Mouse (Mus musculus): ENCODE results near the gene Zgrf1. TPM values are rescaled to one million over a fixed set of nuclear protein-coding genes. Genes with fewer than 3 reads are reported as not detected.
A peak's percentile ranks its signal among the peaks of the same experiment; 100 is the strongest.

Gene Zgrf1
- total RNA-seq (2014; fragmentation: Nextera tagmentation), result 84.1 and 106 TPM in 2 replicates
- 33.4 and 36.5 TPM in 2 replicates for total RNA-seq (2017)
- polyA plus RNA-seq (2012), result 1.6 and 2.4 TPM in 2 replicates

DNA sequence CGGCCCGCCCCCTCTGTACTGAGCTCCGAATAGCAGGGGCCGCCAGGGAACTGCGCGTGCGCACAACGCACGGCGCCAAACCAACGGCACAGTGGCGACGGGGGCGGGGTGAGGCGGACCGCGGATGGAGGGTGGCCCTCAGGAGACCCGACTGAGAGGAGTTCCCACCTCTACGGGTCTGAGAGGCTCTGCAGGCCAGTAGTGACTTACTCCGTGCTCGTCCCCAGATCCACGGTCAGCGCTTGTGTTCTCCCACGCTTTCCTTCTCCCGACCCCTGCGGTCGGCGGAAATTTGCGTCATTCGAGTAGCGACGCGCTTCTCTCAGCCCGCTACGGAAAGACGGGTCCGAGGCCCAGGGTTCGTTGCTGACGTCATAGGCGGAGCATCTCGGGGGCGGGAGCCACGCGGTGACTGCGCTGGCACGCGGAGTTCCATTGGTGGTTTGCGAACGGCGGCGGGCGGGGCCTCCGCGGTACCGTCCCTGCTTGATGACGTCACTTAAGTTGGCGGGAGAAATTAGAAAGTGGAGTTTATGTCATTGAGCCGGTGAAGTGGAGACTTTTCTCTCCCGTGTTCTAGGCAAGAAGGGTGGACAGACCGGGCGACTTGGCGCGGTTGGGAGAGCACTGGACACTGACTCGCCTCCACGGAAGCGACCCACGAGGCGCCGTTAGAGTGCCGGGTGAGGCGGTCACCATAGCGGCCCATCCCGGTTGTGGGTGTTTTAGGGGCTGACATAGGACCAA, at the start of gene Zgrf1, which contains the start of gene Larp7:
Zgrf1 (plus strand) TSS at position 517 of the 747 bp plus-strand sequence.
Larp7 (minus strand) TSS at position 377 of the 747 bp plus-strand sequence.
- peak within 1 kb of the TSS; percentile 78 for H3K4me3 ChIP-seq (ENCODE audit: low read depth, low read length)
- DNase-seq (ENCODE audit: low spot score) (peak; percentile 72), ATAC-seq (ENCODE audit: extremely low read depth, insufficient number of reproducible peaks, low FRiP score, poor library complexity, severe bottlenecking) (peak; percentile 93)
- H3K9me3 ChIP-seq (replicated peaks), result no peaks in the 10 kb centered on the region
- H3K27me3 ChIP-seq (ENCODE audit: insufficient read depth, low read length), result no peaks in the 10 kb centered on the region
- TF ChIP-seq CTCF (IDR thresholded peaks at IDR 0.05; ENCODE audit: low read depth, low read length), result no peak
- TF ChIP-seq GATA1 (IDR thresholded peaks at IDR 0.05; ENCODE audit: borderline replicate concordance, low read length), result no peak
- TF ChIP-seq GATA2 (IDR thresholded peaks at IDR 0.05; ENCODE audit: borderline replicate concordance, low read depth, low read length), result no peak
- TF ChIP-seq TAL1 (conservative IDR thresholded peaks at IDR 0.05; ENCODE audit: low read depth, low read length), result no peak
- no peak for TF ChIP-seq POLR2AphosphoS5 (IDR thresholded peaks at IDR 0.05; ENCODE audit: insufficient replicate concordance, low read depth, low read length)
- peaks cover 27% of the 10 kb centered on the region for H3K36me3 ChIP-seq (replicated peaks)
- H3K4me1 ChIP-seq (ENCODE audit: insufficient read depth, low read depth, low read length), result peaks cover 33% of the 10 kb centered on the region

DNA sequence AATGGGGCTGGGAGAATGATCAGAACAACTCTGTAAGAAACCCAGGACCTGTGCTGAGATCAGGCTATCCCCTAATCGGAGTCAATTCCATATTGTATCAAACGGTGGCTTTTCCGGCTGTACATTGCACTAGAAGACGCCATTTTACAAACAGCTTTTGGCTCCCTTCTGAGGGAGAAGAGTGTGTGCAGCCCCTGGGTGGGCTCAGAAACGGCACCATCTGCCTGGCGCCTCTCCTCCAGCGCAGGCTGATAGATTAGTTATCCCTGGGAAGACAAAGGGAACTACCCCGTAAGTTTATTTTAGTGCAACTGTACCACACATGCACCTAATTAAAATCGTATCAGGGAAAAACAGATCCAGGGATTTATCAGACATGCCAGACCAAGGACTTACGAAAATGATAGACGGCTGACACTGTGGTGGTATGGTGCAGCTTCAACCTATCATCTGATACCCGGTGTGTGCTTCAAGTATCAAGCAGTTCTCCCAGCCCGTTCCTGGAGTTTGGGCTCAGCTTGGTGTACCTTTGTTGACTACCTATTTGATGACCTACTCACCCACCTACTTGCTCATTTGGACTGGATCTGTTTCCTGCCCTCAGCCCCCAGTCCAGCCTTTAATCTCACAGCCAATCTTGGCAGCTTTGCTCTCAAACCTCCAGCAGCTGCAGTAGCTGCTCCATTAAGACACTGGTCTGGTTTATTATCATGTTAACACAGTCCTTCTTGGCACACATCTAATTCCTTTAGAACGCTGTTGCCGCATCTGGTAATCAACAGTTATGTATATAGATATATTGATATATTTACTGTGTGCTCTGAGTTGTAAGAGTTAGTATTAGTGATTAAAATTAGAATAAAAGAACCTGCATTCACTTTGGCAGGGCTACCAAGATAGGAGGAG, 45.2 kb upstream of the Zgrf1 start:
- TF ChIP-seq TAL1 (conservative IDR thresholded peaks at IDR 0.05; ENCODE audit: low read depth, low read length) (0 out of 2 replicates have a peak, but pooled peaks have one; percentile 15), POLR2AphosphoS5 (IDR thresholded peaks at IDR 0.05; ENCODE audit: insufficient replicate concordance, low read depth, low read length) (no peak)
- 0 out of 2 replicates have a peak, but pooled peaks cover 3% of the 10 kb centered on the region for H3K9me3 ChIP-seq (replicated peaks)
- H3K4me1 ChIP-seq (ENCODE audit: insufficient read depth, low read depth, low read length), result peaks cover 37% of the 10 kb centered on the region
- no peak overlapping the region for H3K4me3 ChIP-seq (ENCODE audit: low read depth, low read length)
- no peaks in the 10 kb centered on the region for H3K27me3 ChIP-seq (ENCODE audit: insufficient read depth, low read length)
- DNase-seq (ENCODE audit: low spot score) (no peak), ATAC-seq (ENCODE audit: extremely low read depth, insufficient number of reproducible peaks, low FRiP score, poor library complexity, severe bottlenecking) (peak; percentile 67)
- no peaks in the 10 kb centered on the region for H3K36me3 ChIP-seq (replicated peaks)

DNA sequence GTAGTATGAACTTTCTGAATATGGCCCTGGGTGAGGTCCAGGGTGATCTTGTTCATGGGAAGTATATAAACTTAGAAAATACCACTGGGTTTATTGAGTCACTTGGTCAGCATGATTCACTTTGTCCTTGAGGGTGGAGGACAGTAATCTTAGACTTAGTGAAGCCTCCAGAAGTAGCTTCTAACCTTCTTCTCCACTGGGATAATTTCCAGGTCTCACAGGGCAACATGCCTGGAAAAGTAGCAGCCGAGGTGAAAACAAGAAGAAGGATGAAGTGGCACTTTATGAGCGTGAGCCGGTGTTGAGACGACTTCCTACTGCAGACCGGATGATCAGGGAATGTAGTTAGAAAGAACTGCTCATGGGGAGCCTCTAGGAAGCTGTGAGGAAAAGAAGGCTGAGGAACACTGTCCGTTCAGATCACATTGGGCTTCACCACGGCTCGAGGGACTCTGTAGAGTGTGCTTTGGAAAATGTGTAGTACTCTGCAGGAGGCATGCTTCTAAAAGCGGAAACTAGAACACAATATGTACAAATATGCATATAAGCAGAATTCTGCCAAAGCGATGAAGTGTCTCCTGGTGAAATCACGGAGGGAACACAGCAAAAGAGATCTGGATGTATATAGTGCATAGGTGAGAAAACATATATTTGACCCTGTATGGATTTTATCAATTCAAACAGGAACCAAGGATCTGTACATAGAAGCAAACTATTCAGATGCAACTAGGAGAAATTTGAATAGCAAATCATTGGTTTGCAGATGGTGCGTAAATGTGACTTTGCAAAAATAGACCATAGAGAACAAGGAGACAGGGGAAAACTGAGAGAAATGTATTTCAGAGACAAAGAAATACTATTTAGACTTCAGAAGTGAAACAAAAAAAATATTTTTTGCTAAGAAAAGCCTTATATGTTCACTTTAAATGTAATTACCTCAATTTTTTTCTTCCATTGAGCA, 41.2 kb upstream of the Zgrf1 start:
- ATAC-seq (ENCODE audit: extremely low read depth, insufficient number of reproducible peaks, low FRiP score, poor library complexity, severe bottlenecking) (no peak), DNase-seq (ENCODE audit: low spot score) (no peak)
- Histone ChIP-seq H3K27me3 (ENCODE audit: insufficient read depth, low read length) (no peaks in the 10 kb centered on the region), H3K9me3 (replicated peaks) (no peaks in the 10 kb centered on the region), H3K36me3 (replicated peaks) (no peaks in the 10 kb centered on the region), H3K4me3 (ENCODE audit: low read depth, low read length) (no peak overlapping the region), H3K4me1 (ENCODE audit: insufficient read depth, low read depth, low read length) (peaks cover 59% of the 10 kb centered on the region)
- no peak for TF ChIP-seq GATA1 (IDR thresholded peaks at IDR 0.05; ENCODE audit: borderline replicate concordance, low read length)
- no peak for TF ChIP-seq TAL1 (conservative IDR thresholded peaks at IDR 0.05; ENCODE audit: low read depth, low read length)
- no peak for TF ChIP-seq CTCF (IDR thresholded peaks at IDR 0.05; ENCODE audit: low read depth, low read length)
- TF ChIP-seq POLR2AphosphoS5 (IDR thresholded peaks at IDR 0.05; ENCODE audit: insufficient replicate concordance, low read depth, low read length), result no peak
- TF ChIP-seq GATA2 (IDR thresholded peaks at IDR 0.05; ENCODE audit: borderline replicate concordance, low read depth, low read length), result no peak

DNA sequence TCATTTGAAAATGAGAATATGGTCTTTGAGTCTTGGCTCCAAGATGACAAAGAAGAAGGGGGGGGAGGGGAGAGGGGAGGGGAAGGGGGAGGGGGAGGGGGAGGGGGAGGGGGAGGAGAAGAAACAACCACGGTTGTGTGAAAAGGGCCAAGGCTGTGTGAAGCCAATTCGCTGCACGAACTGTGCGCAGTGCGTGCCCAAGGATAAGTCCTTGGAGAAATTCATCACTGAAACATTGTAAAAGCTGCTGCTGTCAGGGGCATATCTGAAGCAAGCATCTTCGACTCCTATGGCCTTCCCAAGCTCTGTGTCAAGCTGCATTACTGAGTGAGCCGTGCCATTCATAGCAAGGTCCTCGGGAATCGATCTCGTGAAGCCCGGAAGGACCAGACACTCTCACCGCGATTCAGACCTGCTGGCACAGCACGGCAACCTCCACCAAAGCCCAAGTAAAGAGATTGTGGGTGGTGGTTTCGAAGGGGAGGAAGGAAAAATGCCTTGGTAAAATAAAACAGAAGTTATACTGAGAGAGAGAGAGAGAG, 40.4 kb upstream of the Zgrf1 start:
- ATAC-seq (ENCODE audit: extremely low read depth, insufficient number of reproducible peaks, low FRiP score, poor library complexity, severe bottlenecking), result no peak

DNA sequence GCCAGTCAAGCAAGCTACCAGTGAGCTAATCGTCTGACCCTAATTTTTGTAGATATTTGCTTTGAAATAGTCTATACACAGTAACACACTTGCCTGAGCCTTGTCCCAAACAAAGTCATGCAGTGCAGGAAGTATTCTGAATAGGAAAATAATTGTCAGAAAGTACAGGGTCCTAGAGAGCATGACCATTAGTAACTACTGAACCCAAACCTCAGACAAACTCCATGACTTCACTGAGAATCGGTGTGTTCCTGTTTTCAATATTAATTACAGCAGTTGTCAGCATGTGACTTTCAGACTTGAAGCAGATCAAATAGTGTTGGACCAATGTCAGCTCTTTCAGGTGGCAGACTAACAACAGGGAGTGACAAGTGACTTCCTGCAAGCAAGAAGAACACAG, 39.6 kb upstream of the Zgrf1 start:
- ATAC-seq (ENCODE audit: extremely low read depth, insufficient number of reproducible peaks, low FRiP score, poor library complexity, severe bottlenecking) (peak; percentile 24; the same call in 1 of the 2 replicates), DNase-seq (ENCODE audit: low spot score) (no peak)
- Histone ChIP-seq H3K27me3 (ENCODE audit: insufficient read depth, low read length) (no peaks in the 10 kb centered on the region), H3K36me3 (replicated peaks) (no peaks in the 10 kb centered on the region), H3K4me1 (ENCODE audit: insufficient read depth, low read depth, low read length) (peaks cover 62% of the 10 kb centered on the region), H3K9me3 (replicated peaks) (no peaks in the 10 kb centered on the region), H3K4me3 (ENCODE audit: low read depth, low read length) (no peak overlapping the region)
- no peak for TF ChIP-seq POLR2AphosphoS5 (IDR thresholded peaks at IDR 0.05; ENCODE audit: insufficient replicate concordance, low read depth, low read length)
- no peak for TF ChIP-seq TAL1 (conservative IDR thresholded peaks at IDR 0.05; ENCODE audit: low read depth, low read length)
- no peak for TF ChIP-seq GATA2 (IDR thresholded peaks at IDR 0.05; ENCODE audit: borderline replicate concordance, low read depth, low read length)
- TF ChIP-seq GATA1 (IDR thresholded peaks at IDR 0.05; ENCODE audit: borderline replicate concordance, low read length), result no peak
- TF ChIP-seq CTCF (IDR thresholded peaks at IDR 0.05; ENCODE audit: low read depth, low read length), result no peak

More for the DNA sequence above, 40.4 kb upstream of the Zgrf1 start:
- no peaks in the 10 kb centered on the region for H3K9me3 ChIP-seq (replicated peaks)
- H3K27me3 ChIP-seq (ENCODE audit: insufficient read depth, low read length), result no peaks in the 10 kb centered on the region
- TF ChIP-seq POLR2AphosphoS5 (IDR thresholded peaks at IDR 0.05; ENCODE audit: insufficient replicate concordance, low read depth, low read length), result no peak
- no peak for TF ChIP-seq CTCF (IDR thresholded peaks at IDR 0.05; ENCODE audit: low read depth, low read length)
- TF ChIP-seq TAL1 (conservative IDR thresholded peaks at IDR 0.05; ENCODE audit: low read depth, low read length), result no peak
- TF ChIP-seq GATA2 (IDR thresholded peaks at IDR 0.05; ENCODE audit: borderline replicate concordance, low read depth, low read length), result no peak
- no peak for TF ChIP-seq GATA1 (IDR thresholded peaks at IDR 0.05; ENCODE audit: borderline replicate concordance, low read length)
- H3K4me1 ChIP-seq (ENCODE audit: insufficient read depth, low read depth, low read length), result peaks cover 62% of the 10 kb centered on the region
- H3K4me3 ChIP-seq (ENCODE audit: low read depth, low read length), result no peak overlapping the region
- H3K36me3 ChIP-seq (replicated peaks), result no peaks in the 10 kb centered on the region
- DNase-seq (ENCODE audit: low spot score), result no peak

All from G1E (cell line).